Mouse (Mus musculus) cerebellum, adult 11-12 months (tissue): Measurements from ENCODE around the gene Teddm3.
"Not testable (repeated sequence)": the region's sequence is repeated elsewhere in the genome, so short reads cannot be mapped to it uniquely, and the experiment has no call there.

Source experiments
- DNase-seq: peaks from one replicate; pipeline ENCODE4 v3.0.0; 2022

The Teddm3 gene

DNA sequence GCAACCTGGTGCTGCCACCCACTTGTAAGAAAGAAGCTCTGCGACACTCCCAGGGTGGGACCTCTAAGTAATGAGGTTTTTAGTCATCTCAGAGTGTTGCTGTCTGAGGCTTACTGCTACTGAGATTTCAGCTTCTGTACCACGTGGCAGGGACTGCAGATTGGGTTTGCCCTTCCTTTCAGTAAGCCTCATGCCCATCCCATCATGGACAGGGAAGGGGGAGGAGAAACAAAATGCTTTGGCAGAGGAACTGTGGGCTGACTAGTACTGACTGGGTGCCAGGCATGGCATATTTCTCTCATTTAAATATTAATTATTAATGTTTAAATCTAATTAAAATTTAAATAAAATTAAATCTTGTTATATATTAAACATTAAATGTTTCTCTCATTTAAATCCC lies at the start of gene Teddm3:
Gene Teddm3 (minus strand): TSS at position 101 of the 400 bp plus-strand sequence.
- not testable (repeated sequence) for DNase-seq

DNA sequence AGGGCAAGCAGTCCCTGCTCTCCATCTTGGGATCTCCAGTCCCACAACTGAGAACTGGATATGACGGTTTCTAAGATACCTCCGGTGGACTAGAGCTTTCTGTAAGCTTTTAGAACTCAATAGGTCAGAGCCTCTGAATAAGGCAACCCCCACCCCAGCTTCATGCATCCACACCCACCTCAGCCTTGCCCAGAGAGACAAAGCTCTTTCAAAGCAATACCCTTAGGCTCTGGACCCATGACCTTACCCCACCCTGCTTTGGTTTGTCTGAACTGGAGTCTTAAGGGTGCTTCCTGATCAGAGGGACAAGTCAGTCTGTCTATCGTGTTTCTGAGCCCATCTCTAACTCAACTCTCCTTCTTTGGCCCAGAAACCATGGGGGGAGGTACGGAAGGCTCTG lies 48.9 kb upstream of the Teddm3 start:
- DNase-seq = no peak

DNA sequence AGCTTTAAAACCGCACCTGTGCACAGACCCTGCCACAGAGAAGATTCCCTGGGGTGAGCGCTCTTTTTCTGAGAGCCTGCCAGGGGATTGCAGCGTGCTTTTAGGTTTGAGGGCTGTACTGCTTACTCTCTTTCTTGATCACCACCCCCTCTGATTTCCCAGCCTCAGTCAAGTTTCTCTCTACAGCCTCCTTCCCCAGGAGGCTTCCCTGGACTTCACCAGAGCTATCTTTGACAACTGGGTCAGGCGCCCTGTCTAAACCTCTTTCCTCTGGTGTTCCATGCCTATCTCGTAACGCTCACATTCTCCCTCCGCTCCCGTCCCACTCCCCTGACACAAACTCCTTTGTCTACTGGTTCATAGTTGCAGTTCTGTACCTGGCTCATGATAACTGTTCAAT lies 45.6 kb upstream of the Teddm3 start:
- no peak for DNase-seq

DNA sequence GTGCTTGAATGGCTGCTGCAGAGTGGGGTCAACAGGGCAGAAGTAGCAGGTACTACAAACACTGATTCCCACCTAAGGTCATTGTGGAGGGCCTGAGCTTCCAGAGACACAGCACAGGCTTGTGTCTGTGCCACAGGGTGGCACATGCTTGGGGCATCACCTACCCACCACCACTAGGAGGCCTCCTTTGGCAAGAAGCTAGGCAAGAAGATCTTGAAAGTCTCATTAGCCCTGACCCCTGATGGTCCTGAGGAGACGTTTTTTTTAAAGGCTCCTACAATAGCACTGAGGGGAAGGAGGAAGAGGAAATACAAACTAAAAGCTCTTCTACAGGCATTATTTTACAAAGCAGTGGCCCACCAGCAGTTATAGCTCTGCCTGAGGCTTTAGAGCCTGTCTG lies 44.7 kb upstream of the Teddm3 start:
- no peak for DNase-seq

DNA sequence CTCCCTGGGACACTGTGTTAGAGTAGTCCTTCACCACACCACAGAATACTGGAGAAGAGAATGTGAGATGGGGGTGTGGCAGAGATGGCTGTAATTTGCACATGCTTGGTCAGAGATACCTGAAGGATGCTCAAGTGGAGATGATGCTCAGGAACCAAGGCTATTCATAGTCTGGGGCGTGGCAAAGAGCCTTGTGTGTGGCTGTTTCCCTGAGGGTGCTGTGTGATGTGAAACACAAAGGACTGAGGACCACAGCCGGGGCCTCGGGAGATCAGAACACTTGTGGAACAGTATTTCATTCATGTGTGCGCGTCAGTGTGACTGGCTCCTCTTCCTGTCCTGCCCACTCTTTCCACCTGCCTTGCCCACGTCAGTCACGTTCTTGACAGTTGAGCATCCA lies 44.2 kb upstream of the Teddm3 start:
- no peak for DNase-seq

DNA sequence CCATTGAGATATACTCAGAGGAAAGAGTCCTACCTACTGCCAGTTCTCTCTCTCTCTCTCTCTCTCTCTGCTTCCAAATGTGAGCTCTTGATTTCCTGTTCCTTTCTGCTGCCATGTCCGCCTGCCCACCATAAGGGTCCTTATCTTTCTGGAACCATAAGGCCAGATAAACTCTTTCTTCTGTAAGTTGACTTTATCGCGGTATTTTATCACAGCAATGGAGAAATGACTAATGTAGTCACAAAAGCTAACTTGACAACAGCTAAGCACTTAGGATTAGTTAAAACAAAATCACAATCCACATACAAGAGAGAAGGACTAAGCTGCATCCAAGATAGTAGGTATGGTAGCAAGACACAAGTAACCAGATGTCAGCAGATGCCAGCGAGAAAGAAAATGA lies 43.7 kb upstream of the Teddm3 start:
- no peak for DNase-seq

DNA sequence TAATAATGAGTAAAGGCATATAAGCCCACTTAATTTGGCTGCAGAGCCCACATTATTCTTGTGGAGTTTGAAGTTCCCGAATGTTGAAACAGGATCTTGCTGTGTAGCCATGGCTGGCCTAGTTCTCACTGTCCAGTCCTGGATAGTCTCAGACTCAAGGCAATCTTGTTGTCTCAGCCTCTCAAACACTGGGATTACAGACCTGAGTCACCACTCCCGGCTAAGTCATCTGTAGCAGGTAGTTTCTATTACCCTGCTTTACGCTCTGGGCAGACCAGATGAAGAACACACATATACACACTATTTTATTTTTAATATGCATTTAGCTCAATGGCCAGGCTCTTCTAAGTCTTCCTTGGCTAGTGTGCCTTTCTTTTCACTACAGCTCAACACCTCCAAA lies 42.8 kb upstream of the Teddm3 start:
- DNase-seq = no peak

DNA sequence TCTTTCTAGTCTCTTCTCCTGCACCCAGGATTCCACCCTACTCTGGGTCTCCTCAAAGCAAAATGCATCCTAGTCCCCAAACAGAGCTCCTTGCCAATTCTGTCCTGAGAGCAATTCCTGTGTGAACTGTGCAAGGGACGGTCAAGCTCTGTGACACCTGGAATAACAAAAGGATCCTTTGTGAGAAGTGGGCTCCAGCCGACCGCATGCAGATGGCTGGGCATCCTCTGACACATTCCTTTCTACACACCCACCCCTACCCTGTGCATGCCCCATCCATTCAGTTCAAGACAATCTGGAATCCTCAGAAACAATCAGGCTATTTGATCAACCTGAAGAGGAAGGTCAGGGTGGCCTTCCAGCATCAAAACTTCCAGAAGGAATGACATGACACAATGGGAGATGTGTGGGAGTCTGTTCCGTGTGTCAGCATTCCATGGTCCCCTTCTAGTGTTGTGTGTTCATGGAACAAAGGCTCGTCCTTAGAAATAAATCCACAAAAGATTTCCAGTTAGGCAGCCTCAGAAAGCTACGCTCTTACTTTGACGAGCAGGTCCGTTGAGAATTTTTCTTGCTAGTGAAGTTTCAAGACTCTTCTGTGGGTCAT lies 41.6 kb upstream of the Teddm3 start:
- DNase-seq = no peak

DNA sequence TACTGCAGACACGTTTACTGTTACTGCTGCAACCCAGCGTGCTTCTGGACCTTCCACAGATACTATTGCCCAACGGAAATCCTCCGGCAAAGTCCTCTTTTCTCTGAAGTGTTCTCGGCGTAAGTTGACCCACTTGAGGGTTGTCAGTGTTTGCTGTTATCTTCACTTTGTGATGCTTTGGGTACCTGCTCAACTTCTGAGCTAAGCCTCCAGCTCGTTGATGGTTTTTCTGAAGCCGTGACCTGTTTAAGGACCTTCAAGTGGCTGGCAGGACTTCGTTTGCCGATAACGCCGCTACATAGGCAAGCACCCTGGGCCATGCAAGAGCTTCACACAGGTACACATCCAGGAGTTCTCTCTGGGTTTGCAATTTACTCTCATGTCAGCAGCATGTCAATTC lies 40.4 kb upstream of the Teddm3 start:
- DNase-seq = no peak

DNA sequence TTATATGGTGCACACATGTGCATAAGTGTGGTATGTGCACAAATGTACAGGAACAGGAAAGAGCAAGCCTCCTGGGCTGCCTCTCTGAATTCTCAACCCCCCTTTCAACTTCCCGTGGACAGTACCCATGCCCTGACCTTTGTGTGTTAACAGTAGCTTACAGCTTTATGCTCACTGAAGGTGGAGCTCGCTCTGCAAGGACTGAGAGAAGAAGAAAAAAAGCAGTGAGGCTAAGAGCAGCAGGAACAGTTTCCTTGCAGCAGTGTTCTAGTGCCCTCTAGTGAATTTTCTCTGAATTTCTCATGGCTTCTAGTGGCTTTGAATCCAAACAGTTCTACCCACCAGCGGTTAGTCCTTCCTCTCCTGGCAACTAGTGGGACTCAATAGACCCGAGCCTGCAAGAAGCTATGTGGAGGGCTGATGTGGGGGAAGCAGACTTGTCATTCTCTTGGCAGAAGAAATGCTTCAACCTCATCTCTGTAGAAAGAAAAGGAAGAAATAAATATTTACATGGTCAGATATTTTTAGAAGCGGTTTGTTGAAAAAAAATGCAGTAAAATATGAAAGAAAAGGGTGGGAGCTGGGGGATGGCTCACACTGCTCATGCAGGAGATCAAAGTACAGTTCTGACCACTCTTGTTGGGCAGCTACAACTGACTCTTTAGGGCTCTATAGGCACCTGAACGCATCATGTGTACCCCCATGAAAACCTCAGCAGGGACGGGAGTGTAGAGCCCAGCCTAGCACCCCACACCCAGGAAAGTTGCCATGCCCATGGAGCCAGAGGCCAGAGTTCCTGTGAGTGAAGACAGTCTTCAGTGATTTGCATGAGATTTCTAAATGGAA lies 38.9 kb upstream of the Teddm3 start:
- no peak for DNase-seq

DNA sequence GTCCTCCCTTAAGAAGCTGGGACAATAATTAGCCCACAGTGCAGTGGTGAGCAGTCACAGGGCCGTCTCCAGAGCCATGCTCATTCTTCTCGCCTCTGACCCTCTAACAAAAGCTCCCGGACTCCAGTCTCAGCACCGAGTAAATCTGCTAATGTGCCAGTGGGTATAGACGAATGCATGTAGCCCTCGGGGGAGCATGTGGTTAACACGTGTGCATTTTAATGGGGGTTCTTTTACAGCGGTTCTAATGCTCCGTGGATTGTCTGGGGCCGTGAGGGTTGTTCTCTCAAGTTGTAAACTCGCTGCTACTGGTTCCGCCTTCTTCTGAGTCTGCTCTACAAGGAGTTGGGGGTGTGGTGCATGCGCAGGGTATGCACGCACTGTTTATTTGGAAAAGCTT lies 37.8 kb upstream of the Teddm3 start:
- DNase-seq = no peak

DNA sequence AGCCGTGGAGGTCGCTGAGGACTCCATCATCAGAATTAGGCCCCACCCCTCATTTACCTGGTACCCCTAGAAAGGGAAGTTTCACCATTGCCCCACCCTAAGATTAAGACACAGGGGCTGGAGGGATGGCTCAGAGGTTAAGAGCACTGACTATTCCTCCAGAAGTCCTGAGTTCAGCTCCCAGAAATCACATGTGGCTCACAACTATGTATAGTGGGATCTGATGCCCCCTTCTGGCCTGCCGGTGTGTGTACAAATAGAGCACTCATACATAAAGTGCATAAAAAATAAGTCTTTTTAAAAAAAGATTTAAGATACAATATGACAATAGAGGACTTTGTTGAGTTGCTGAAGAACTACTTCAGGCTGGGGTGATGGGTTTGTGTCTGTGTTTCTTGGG lies 34.5 kb upstream of the Teddm3 start:
- DNase-seq = no peak

DNA sequence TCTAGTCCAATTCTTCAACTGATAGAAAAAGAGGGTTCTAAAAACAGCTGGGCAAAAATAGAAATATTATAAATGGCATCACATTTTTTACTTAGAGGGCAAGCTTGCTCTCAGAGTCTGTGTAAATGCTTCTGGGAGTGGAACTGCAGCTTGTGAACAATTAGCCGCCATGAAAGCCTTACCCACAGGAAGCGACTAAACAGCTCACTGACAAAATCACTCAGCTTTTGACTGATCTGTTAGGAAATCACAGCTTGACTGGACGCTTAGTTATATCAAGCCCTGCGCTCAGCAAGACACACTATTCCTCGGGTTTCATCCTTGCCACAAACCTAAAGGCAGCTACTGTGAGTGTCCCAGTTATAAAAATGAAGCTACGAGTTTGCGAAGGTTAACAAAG lies 33.8 kb upstream of the Teddm3 start:
- no peak for DNase-seq

DNA sequence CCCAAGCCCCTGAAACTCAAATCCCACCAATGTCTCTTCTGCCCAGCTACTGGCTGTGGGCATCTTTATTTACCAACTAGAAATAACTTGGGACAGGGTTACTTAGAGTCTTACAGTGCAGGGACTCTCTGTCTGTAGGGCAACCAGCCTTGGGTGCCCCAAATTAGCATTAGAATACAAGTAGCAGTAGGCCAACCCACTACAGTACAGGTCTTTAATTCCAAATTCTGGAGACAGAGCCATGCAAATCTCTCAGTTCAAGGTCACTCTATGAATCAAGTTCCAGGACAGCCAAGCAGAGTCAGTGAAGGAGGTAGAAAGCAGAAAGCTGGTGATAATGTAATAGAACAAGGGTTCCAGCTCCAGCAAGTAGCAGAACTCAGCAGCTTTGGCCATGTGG lies 30.9 kb upstream of the Teddm3 start:
- no peak for DNase-seq

DNA sequence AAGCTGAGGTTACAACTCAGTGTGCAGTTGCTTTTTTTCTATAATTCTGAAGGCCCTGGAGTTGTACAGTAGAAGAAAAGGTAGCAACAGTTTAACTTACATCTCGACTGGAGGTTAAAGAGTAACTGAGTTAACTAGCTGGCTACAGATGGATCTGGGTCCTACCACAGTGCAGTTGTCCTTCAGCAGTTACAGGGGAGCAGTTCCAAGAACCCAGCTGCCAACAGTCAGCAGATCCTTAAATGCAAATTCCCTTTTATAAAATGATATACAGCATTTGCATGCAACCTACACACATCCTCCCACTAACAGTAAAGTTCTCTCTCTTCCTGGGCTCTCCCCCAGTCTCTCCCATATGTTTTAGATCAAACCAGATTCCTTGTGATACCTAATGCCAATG lies 28.3 kb upstream of the Teddm3 start:
- DNase-seq = no peak

DNA sequence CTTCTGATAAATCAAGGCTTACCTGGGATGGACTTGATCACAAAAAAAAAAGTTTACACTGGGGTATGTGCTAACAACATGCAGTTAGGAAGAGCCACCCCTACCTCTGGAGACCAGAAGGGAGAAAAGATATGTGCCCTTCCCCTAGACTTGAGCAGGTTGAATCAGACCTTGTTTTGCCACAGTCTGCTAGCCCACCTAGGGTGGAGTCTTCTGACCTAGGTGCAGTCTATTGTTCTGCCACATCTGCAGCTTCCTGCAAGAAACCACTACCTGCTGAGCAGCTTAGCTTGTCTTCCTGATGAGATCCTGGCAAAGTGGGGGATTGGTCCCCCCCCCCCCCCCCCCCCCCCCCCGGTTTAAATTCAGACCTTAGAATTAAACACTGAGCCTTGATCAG lies 21.4 kb upstream of the Teddm3 start:
- DNase-seq = no peak

DNA sequence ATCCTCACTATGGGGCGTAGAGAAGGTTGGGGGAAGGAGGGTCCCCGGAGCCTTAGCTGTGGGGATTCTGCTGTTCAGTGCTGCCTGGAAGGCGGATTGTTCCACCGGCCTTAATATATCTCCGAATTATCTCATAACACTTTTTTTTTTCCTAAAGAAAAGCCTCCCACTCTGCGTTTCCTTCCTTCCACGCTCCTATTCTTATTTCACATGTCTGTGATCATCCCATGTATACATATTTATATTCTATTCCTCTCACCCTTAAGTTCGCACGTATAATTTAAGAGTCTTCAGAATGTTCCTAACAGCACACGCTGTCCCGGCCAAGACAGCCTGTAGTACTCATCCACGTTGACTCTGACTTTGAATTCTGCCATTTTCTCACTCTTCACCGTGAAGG lies 14.9 kb upstream of the Teddm3 start:
- DNase-seq = no peak

DNA sequence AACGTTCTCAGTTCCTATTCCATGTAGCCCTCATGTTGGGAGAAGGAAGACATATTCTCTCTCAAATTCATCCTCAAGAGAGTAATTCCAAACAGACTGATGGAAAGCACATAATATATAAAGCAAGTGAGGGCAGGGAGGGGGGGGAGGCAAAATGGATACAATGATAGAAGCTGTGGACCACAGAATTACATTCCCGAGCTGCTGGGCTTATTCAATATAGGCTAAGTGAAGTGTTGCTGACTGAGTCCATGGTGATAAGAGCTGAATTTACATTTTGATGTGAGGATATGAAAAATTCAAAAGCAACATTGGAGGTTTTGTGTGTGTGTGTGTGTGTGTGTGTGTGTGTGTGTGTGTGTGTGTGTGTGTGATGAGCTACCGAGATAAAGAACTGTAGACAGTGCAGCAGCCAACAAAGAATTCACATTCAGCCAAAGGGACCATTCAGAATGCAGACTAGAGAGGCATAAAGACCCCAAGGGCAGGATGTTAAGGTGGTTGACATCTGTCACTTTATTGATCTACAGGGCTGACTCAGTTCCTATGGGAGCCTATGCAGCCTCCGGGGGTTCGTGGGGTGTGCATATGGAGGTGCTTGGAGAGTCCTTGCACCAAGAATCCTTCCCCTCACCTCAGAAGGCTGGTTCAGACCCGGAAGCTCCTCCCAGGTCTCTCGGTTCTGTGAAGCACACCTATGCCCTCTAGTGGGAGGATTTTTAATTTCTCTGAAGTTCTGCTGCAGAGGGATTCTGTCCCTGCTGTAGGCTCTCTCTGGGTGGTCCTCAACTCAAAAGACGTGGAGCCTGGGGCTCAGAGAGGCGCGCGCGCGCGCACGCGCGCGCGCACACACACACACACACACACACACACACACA lies 11.8 kb upstream of the Teddm3 start:
- DNase-seq = not testable (repeated sequence)

DNA sequence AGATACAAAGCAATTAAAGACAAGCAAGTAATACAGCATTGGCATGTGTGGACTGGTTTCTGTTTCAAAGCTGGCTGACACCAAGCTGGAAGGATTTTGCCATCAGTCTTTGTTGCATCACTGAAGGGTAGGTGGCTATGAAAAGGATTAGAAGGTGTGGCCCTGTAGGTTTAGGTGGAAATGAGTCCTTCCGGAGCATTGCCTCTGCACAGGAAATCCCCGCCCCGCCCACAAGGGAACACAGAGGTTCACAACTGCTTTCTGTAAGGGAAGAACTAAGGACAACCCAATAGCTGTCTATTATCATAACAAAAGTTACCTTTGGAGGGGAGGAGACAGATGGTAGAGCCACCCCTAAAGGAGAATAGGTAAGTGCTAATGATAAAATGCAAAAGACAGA lies 9.6 kb upstream of the Teddm3 start:
- not testable (repeated sequence) for DNase-seq

DNA sequence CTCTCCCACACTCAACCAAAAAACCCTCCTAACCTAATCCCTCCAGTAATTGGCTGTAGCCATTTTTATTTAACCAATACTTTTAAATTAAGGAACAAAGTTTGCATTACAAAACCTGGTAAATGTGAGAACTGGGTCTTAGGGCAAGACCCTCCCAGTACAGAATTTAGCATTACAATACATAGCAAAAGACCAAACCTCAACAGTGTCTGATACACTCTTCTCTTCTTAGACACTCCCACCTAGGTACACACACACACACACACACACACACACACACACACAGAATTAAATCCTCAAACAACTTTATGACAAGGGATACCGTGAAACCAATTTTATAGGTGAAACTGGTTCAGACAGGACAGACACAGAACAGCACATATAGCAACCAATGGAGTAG lies 5.4 kb upstream of the Teddm3 start:
- DNase-seq = not testable (repeated sequence)

DNA sequence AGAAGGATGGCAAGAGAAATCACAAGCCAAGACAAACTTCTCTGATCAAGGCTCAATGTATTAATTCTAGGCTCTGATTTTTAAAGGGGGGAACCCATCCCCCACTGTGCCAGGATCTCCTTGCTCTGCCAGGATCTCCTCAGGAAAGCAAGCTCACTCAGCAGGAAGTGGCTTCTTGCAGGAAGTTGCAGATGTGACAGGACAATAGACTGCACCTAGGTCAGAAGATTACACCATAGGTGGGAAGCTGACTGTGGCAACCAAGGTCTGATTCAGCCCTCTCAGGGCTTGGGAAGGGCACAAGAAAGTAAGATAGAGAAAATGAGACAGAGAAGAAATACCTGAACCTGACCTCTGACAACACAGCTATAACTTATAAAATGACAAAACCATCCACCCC lies 2.5 kb upstream of the Teddm3 start:
- DNase-seq = not testable (repeated sequence)

DNA sequence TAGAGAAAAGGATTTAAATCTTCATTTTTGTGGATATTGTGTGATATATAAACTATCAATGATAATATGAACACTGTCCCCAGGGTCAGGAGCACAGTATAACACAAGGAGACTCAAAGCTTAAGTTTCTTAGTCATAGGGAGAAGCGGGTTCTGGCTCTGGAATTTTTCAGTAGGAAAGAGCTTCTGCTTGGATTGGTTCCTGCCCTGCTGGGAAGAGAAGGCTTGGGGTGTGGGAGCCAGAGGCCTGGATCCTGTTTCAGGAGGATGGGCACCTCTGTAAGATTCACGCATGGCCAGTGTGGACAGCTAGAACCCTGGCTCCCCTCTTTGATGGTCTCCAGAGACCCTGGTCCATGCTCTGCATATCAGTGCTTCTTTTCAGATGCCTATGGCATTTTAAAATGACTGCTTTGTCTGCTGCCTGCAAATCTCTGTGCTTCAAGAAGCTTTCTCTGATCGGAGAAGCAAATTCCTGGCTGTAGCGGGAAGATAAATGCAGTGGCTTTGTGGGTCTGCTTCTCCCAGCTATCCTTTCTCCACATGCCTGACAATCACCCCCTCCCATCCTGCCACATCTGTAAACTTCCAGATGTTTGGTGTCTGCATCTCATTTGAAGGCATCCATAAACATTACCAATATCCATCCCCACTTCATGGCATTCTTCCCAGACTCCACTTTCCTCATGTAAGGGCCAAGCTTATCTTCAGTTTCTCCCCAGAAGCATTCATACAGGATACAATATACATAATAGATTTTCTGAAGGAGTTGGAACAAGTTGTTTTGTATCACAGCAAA lies 2.0 kb downstream of the Teddm3 start:
- DNase-seq = no peak

DNA sequence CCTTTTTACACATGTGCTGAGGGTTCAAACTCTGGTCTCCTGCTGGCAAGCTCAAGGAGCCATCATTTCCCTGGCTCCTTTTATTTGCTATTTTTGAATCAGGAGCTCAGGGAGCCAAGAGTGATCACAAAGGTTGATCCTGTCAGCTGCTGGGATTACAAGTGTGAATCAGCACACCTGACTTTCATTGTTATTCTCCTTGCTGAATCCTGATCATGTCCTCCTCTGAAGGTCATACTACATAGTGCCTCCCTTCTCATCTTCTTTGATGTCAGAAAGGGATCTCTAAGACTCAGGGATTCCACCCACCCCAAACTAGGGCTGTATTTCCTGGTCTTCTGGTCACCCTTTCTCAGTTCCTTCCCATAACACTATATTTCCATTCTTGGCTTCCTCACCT lies 3.9 kb downstream of the Teddm3 start:
- no peak for DNase-seq
